Mouse (Mus musculus) lung, adult 2 months (tissue): Measurements from ENCODE around the gene Zmynd19.
"Not testable (repeated sequence)": the region's sequence is repeated elsewhere in the genome, so short reads cannot be mapped to it uniquely, and the experiment has no call there.

Experiments used
- CTCF ChIP-seq: fragments of 200-500 bp; IDR thresholded peaks from 2 replicates; pipeline ENCODE4 v1.5.1; 2011; ENCODE audit warnings: mild to moderate bottlenecking, low read length, control low read depth; ENCODE audit not compliant: insufficient read depth
- POLR2A ChIP-seq: fragments of 200-500 bp; IDR thresholded peaks from 2 replicates; pipeline ENCODE4 v1.6.1; 2011; ENCODE audit warnings: low read depth, mild to moderate bottlenecking, control low read depth, low read length, borderline replicate concordance; ENCODE audit errors: extremely low read depth

DNA sequence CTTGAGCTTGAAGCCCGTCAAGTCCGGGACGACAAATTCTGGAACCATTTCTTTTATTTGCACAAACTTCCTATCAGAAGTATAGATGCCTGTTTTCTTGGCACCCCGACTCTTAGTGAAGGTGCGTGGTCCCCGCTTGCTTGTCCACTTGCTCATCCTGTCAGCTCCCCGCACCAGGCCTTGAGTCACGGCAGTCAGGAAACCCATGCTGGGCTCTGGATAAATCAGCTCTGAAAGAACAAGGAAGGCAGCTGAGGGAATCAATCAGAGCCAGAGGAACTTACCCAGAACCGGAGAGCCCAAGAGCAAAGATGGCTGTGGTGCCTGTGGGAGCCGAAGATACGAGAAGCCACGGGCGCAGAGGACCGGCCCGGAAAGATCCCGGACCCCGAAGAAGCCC lies 24.9 kb downstream of the Zmynd19 start:
- not testable (repeated sequence) for TF ChIP-seq CTCF, POLR2A
